Mouse (Mus musculus) gastrocnemius, adult 18-20 months (tissue): ENCODE data around the gene Vmn2r116. TPM values are rescaled to one million over a fixed set of nuclear protein-coding genes. Genes with fewer than 3 reads are reported as not detected.
"Not testable (repeated sequence)": the region's sequence is repeated elsewhere in the genome, so short reads cannot be mapped to it uniquely, and the experiment has no call there.

ENCODE experiments used
- DNase-seq: peaks from one replicate; pipeline ENCODE4 v3.0.0; 2021; ENCODE audit warnings: low spot score
- long read RNA-seq, 2 experiments: library from polyadenylated mRNA; stranded (forward); transcript quantifications; one replicate each; pipeline ENCODE4 v2.0.0; 2021
- total RNA-seq, 2 experiments: library from RNA; stranded (reverse); gene quantifications; 2 replicates each; pipeline ENCODE4 v1.2.3; 2021

Gene Vmn2r116
- not detected for total RNA-seq
- long read RNA-seq, experiment 1 = 0 reads
- long read RNA-seq, experiment 2 = 0 reads

DNA sequence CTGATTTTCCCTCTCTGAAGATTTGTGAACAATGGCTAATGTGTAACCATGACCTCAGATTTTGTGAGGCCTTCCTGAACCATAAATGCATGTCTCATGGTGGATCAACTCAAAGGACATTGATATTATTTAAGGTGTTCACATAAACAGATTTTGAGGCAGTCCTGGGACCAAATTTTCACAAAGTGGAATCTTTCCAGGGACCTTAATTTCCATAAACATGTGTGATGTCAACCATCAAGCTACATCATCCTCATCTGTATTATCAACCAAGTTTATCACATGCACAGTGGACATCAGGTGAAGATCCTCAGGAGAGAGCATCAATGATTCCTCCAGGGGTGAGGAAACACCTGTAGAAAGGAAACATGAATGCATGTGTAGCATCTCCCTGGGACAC lies at the start of gene Vmn2r116:
TSS of gene Vmn2r116 (plus strand) at position 301 of the 400 bp plus-strand sequence.
- DNase-seq = not testable (repeated sequence)

- not testable (repeated sequence) for DNase-seq
Measured at GRCm38 (mm10) chr17:23343441-23343840, 41.0 kb upstream of the Vmn2r116 start, which contains the start of gene Vmn2r115. Vmn2r115 (plus strand) TSS chr17:23343741.

DNA sequence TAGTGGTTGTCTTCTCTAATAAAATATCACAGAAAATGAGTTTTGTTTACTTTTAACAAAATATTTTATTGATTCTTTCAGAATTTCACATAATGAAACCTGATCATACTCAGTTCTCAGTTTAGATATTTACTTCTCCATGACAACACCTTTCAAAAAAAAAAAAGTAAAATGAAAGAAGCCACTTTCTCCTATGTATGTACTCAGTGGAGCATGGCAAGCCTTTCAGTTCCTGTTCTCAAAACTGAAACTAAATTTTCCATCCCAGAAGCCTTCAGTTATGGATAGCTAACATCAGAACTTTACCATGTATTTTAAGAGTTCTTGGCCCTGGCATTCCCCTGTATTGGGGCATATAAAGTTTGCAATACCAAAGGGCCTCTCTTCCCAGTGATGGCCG lies 32.8 kb upstream of the Vmn2r116 start:
- DNase-seq = no peak

DNA sequence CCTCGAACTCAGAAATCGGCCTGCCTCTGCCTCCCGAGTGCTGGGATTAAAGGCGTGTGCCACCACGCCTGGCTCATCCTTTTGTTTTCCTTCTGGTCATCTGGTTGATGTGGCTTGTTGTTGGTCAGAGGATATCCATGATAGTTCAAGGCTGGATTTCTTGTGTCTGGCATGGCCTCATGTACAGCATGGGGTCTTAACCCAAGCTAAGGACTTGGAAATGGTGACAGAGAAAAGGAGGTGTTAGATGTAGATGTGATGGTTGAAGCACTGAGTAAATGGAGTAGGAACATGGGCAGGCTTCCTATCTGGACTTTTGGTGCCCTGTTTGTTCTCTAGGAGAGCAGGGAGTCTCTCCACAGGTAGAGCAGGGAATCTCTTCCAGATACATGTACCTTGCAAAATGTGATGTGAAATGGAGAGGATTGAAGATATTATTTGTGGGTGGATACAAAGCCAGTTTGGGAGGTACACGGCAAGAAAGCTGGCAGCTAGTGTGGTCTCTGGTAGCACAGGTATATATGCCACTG lies 48.8 kb downstream of the Vmn2r116 start:
- no peak for DNase-seq

Other genes starting within 250 kb of the Vmn2r116 start
- gene Zfp40, start 191.4 kb upstream of the Vmn2r116 start, total RNA-seq = 1 to 10 TPM; 1.2 to 1.5 TPM
- gene Vmn2r114, start 72.1 kb upstream of the Vmn2r116 start, total RNA-seq = not detected
- gene Vmn2r115, start 40.9 kb upstream of the Vmn2r116 start, total RNA-seq = not detected
- gene Vmn2r117, start 95.1 kb downstream of the Vmn2r116 start, total RNA-seq = not detected
- 1 to 10 TPM; 2.1 to 2.8 TPM for gene Zfp213, start 179.6 kb downstream of the Vmn2r116 start, total RNA-seq
- 1 to 10 TPM; 2.5 to 2.9 TPM for gene Zfp13, start 214.9 kb downstream of the Vmn2r116 start, total RNA-seq
- gene Zscan10, start 216.3 kb downstream of the Vmn2r116 start, total RNA-seq = not detected